Mouse (Mus musculus): ENCODE measurements around the gene Itgb3. TPM values are rescaled to one million over a fixed set of nuclear protein-coding genes. Genes with fewer than 3 reads are reported as not detected.

Itgb3 gene
- polyA plus RNA-seq, 1 experiment from 2014 or later = 3.7 TPM

DNA sequence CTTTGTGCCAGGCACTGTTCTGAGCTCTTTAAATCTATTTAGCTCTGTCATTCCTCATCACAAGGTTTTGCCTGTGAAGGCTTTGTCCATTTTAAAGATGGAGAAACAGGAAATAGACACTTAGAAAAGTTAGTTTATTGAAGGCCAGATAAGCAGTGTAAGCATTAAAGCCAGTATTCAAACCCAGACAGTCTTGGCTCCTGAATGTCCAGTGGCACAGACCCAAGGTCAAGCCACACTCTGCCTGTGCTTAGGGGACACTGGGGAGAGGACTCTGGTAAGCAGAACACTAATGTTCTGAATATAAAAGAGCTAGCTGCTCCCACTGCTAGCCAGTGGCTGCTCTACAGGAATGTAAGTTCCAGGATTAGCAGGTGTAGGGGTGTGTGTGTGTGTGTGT is 56.6 kb downstream of the Itgb3 start:
- no peak overlapping the region for H3K27ac ChIP-seq
- no peaks in the 10 kb centered on the region for H3K27me3 ChIP-seq
- no peak overlapping the region for H3K4me3 ChIP-seq
- no peaks in the 10 kb centered on the region for H3K9me3 ChIP-seq
- H3K4me1 ChIP-seq = no peaks in the 10 kb centered on the region; the same call in 1 of the 2 replicates
- no peak overlapping the region for H3K9ac ChIP-seq
- H3K36me3 ChIP-seq = no peaks in the 10 kb centered on the region
- ATAC-seq (ENCODE audit: insufficient number of reproducible peaks, low FRiP score, low TSS enrichment, low read depth) = no peak
- no peak overlapping the region for H3K4me2 ChIP-seq

DNA sequence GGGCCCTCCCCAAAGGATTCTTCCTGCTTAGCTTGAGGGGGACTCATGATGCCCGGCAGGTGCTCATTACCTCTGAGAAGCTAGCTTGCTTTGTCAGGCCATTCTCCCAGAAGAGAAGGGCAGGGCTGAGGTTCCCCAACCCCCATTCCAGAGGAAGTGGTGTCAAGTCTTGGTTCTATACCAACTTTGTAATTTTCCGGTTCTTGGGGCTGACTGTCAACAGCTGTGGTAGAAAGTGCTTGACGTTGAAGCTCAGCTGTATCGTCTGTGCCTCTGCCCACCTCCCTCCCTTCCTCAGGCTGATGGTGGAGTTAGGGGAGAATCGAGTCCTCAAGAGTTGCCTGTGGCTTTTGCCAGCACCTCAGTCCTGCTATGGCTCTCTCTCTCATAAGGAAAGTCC is 59.6 kb downstream of the Itgb3 start:
- Histone ChIP-seq H3K9me3 (no peaks in the 10 kb centered on the region), H3K27ac (no peak overlapping the region), H3K9ac (no peak overlapping the region), H3K4me2 (no peak overlapping the region), H3K27me3 (no peaks in the 10 kb centered on the region), H3K36me3 (no peaks in the 10 kb centered on the region), H3K4me3 (no peak overlapping the region), H3K4me1 (no peaks in the 10 kb centered on the region; the same call in 1 of the 2 replicates)
- ATAC-seq (ENCODE audit: insufficient number of reproducible peaks, low FRiP score, low TSS enrichment, low read depth) = no peak
- 61% methylated on average over 5 of the region's 5 CpGs for WGBS

DNA sequence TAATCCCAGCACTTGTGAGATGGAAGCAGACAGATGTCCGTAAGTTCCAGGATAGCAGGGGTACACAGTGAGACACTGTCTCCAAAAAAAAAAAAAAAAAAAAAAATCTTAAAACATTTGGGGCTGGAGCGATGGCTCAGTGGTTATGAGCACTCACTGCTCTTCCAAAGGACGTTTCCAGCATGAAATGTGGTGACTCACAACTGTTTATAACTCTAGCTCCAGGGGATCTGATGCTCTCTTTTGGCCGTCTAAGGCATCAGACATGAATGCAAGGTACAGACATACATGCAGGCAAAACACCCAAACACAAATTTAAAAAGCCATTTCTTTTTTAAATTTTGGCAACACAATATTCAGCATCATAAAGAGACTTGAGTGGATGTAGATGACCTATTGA is 65.6 kb downstream of the Itgb3 start:
- Histone ChIP-seq H3K36me3 (no peaks in the 10 kb centered on the region), H3K9ac (no peak overlapping the region), H3K27me3 (no peaks in the 10 kb centered on the region), H3K4me1 (no peaks in the 10 kb centered on the region), H3K4me3 (no peak overlapping the region), H3K4me2 (no peak overlapping the region), H3K27ac (no peak overlapping the region), H3K9me3 (no peaks in the 10 kb centered on the region)
- WGBS = 70% methylated on average over 4 of the region's 4 CpGs
- no peak for ATAC-seq (ENCODE audit: insufficient number of reproducible peaks, low FRiP score, low TSS enrichment, low read depth)

DNA sequence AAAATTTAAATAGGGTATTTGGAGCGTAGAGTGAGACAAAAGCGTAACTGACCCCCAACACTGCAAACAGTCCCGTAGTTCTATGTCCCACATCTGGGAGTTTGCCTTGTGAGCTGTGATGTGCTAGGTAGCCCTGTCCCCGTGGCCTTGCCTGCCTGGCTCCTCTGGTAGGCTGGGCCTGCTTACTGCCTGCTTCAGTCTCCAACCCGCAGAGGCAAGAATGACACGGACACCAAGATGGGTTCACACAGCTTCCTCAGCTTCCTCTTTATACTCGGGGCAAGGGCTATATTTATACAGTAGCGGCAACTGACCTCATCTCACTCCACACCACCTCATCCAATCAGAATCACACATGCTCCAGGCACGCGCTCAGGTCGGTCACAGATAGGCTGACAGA is 67.0 kb downstream of the Itgb3 start:
- H3K9ac ChIP-seq = no peak overlapping the region
- H3K9me3 ChIP-seq = no peaks in the 10 kb centered on the region
- H3K4me3 ChIP-seq = no peak overlapping the region
- H3K4me1 ChIP-seq = no peaks in the 10 kb centered on the region
- ATAC-seq (ENCODE audit: insufficient number of reproducible peaks, low FRiP score, low TSS enrichment, low read depth) = 0 out of 2 replicates have a peak, but pooled peaks have one; percentile 52
- WGBS = 92% methylated on average over 11 of the region's 11 CpGs
- H3K4me2 ChIP-seq = no peak overlapping the region
- no peaks in the 10 kb centered on the region for H3K27me3 ChIP-seq
- H3K27ac ChIP-seq = no peak overlapping the region
- H3K36me3 ChIP-seq = no peaks in the 10 kb centered on the region

DNA sequence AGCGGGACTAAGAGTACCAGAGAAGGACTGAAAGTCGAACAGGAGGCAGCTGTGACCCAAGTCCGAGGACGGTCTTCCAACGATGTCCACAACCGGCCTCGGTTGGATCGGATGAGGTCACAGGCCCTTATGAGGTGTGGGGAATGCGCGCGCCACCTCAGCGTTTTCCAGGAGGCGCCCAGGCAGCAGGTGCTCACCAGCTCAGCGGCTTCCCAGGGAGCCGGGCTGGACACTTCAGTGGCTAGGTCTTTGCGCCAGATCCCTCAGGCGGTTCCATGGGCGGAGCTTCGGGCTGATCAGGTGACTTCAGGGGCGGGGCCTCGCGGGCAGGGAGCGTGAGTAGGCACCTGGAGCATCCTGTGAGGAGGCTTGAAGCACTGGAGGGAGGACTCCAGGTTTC is 77.7 kb downstream of the Itgb3 start, which contains the start of gene Gm11639:
TSS of gene Gm11639 (plus strand) at position 160 of the 400 bp plus-strand sequence.
- Histone ChIP-seq H3K4me1 (no peaks in the 10 kb centered on the region; the same call in 1 of the 2 replicates), H3K36me3 (no peaks in the 10 kb centered on the region), H3K27me3 (peaks cover 3% of the 10 kb centered on the region; the same call in 1 of the 2 replicates), H3K9me3 (no peaks in the 10 kb centered on the region), H3K4me2 (no peak within 1 kb of the TSS), H3K4me3 (no peak within 1 kb of the TSS), H3K9ac (no peak within 1 kb of the TSS), H3K27ac (no peak within 1 kb of the TSS)
- 21% methylated on average over 23 of the region's 23 CpGs for WGBS
- ATAC-seq (ENCODE audit: insufficient number of reproducible peaks, low FRiP score, low TSS enrichment, low read depth) = no peak

DNA sequence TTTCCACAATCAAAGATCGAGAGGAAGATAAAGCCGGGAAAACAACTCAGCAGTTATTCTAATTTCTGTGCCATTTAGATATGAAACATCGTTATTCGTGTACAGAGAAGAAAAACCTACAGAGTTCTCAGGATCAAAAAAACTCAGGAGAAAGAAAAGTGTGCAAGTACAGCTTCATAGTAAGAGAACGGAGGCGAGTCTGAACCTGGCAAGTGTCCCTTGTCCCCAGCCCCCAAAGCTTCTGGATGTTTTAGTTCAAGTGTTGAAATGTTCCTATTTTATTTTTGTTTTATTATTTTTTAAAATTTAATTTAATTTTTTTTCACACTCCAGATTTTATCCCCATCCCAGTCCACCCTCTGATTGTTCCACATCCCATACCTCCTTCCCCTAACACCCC is 85.4 kb downstream of the Itgb3 start:
- Histone ChIP-seq H3K9ac (no peak overlapping the region), H3K9me3 (no peaks in the 10 kb centered on the region), H3K27ac (no peak overlapping the region), H3K4me1 (no peaks in the 10 kb centered on the region), H3K4me3 (no peak overlapping the region), H3K4me2 (no peak overlapping the region), H3K27me3 (no peaks in the 10 kb centered on the region), H3K36me3 (no peaks in the 10 kb centered on the region)
- 89% methylated on average over 6 of the region's 6 CpGs for WGBS
- no peak for ATAC-seq (ENCODE audit: insufficient number of reproducible peaks, low FRiP score, low TSS enrichment, low read depth)

DNA sequence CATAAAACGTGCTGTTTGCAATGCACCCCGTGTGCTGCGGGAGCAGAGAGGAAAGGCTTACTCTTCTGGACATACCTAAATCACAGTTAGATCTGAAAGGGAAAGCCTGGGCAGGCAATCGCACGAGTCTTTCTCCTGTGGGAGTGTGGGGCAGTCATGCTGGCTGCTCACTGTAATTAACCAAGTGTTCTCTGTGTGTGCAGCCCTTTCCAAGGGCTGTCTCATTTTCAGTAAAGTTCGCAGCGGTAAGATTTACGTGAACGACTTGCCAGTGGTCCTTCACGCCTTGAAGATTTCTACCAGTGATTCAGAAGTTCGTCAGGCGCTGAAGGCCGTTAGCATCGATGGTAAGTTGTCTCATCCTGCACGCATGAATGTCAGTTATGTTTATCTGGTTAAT is 96.3 kb downstream of the Itgb3 start:
- Histone ChIP-seq H3K4me2 (no peak overlapping the region), H3K4me3 (no peak overlapping the region), H3K9ac (no peak overlapping the region), H3K9me3 (no peaks in the 10 kb centered on the region), H3K36me3 (no peaks in the 10 kb centered on the region), H3K4me1 (no peaks in the 10 kb centered on the region), H3K27me3 (no peaks in the 10 kb centered on the region), H3K27ac (no peak overlapping the region)
- ATAC-seq (ENCODE audit: insufficient number of reproducible peaks, low FRiP score, low TSS enrichment, low read depth) = no peak
- WGBS = 36% methylated on average over 15 of the region's 15 CpGs

DNA sequence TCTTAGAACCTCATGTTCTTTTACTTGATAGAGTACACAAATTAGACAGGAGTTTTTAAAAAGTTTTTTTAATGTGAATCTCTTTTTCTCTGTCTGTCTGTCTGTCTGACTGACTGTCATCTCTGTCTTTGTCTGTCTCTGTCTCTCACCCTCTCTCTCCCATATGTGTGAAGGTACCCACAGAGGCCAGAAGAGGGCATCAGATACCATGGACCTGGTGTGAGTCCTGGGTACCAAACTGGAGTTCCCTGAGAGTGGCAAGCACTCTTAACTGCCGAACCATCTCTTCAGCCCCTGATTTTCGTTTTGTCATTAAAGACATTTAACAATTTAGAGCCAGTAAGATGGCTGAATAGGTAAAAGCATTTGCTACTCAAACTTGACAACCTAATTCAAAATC is 99.3 kb downstream of the Itgb3 start:
- H3K4me2 ChIP-seq = no peak overlapping the region
- no peaks in the 10 kb centered on the region for H3K4me1 ChIP-seq
- no peak overlapping the region for H3K4me3 ChIP-seq
- 54% methylated on average over 2 of the region's 2 CpGs for WGBS
- no peaks in the 10 kb centered on the region for H3K9me3 ChIP-seq
- ATAC-seq (ENCODE audit: insufficient number of reproducible peaks, low FRiP score, low TSS enrichment, low read depth) = no peak
- no peaks in the 10 kb centered on the region for H3K36me3 ChIP-seq
- H3K27ac ChIP-seq = no peak overlapping the region
- H3K27me3 ChIP-seq = no peaks in the 10 kb centered on the region
- H3K9ac ChIP-seq = no peak overlapping the region

Other genes starting within 250 kb of the Itgb3 start
- 20.6 and 22.1 TPM in 2 replicates for gene Kansl1, start 139.1 kb upstream of the Itgb3 start, polyA plus RNA-seq (2015; fragmentation: Nextera tagmentation; extraction: Ambion mirVana)
- 37.4 and 40.6 TPM in 2 replicates for gene Cdc27, start 57.4 kb upstream of the Itgb3 start, polyA plus RNA-seq (2015; fragmentation: Nextera tagmentation; extraction: Ambion mirVana)
- 131 and 324 TPM in 2 replicates for gene Myl4, start 57.3 kb upstream of the Itgb3 start, polyA plus RNA-seq (2015; fragmentation: Nextera tagmentation; extraction: Ambion mirVana)
- 0.02 TPM in 1 of 2 replicates, not detected in the other for gene Gm11639, start 77.7 kb downstream of the Itgb3 start, polyA plus RNA-seq (2015; fragmentation: Nextera tagmentation; extraction: Ambion mirVana)